Mouse (Mus musculus) large intestine, adult 2 months (tissue): ENCODE measurements around the gene Flywch1. TPM values are rescaled to one million over a fixed set of nuclear protein-coding genes. Genes with fewer than 3 reads are reported as not detected.

Experiments used
- DNase-seq: peaks from one replicate; pipeline ENCODE4 v3.0.0-alpha.2; 2012; ENCODE audit warnings: low read depth, low spot score
- WGBS: fragments of 180-500 bp; shearing (Covaris S2); methylation state at CpG from one replicate; pipeline ENCODE4 v1.1.7; 2018; 5-methylcytosine and 5-hydroxymethylcytosine counted together
- polyA plus RNA-seq: library from polyadenylated mRNA; depleted of rRNA; stranded (reverse); fragments of >200 nt; gene quantifications from 2 replicates; pipeline ENCODE4 v1.2.3, GENCODE M21; 2012

Gene Flywch1
- polyA plus RNA-seq, 1 experiment: 27.3 TPM

DNA sequence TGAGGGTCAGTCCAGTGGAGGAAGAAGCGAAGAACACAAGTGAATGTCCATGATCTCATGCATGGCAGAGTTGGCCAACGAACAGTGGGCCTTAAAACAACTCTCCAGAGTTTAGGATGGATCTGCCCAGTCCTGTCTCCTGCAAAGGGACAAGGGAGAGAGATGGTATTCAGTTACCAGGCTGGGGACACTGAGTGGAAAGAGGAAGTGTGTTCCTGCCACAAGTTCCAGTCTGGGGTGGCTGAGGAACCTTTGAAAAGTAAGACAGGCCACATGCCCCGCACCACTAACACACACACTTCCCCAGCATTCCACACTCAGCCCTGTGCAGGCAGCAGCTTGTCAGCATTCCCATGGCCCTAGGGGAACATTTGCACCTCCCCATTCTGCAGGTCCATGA lies 24.6 kb downstream of the Flywch1 start:
- WGBS: 96% methylated on average over 3 of the region's 3 CpGs
- DNase-seq: no peak

DNA sequence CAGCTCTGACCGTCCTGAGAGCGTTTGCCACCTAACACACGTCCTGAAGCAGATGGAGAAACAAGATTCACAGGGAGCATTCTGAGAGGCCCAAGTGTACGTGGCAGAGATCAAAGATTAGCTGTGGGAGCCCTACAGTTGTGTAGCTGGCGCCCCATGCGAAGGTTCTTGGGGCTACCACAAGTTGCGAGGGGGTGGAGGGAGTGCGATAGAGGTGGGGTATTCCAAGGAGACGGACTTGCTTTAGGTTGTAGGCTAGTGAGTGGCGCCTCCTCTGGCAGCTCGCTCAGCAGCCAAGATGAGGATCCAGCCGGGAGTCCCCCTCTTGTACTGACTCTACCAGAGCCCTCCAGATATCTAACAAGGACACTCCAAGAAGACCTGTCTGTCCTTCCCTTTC lies 25.1 kb downstream of the Flywch1 start:
- WGBS: 63% methylated on average over 12 of the region's 12 CpGs
- no peak for DNase-seq

DNA sequence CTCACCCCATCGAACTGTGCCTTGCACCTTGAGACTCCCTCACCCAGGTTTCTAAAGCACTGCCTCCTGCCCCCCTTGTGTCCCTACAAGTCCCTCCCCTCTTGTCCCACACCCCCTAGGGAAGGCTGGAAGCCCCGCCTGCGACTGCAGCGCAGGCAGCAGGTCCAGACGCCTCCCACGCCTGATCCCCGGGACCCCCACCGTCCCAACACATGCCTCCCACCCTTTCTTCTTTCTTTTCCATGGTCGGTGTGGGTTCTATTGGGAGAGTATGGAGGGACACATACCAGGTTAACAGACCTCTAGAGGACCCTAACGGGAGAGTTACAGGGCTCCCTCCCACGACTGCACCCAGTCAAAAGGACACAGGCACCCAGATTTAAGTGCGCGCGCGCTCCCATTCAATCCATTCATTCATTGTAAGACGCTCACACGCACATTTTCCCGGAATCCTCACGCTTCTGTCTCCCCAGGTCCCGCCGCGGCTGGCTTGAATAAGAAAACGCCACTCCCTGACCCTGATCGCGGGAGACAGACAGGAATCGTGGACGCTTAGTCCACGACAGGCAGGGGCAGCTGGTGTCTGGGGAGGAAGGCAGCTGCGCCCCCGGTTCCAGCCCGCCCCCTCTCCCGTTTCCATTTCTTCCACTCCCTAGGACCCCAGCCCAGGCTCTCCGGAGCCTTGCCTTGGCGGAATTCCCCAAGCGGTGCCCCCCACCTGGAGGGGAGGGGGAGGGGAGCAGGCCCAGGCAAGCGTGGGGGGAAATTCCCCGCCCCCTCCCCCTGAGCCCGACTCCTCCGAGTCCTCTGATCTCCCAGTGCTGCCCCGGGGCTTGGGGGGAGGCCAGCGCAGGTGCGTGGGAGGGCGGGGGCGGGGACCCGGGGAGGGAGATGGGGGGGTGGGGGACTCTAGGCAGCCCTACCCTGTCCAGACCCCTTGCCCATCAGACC lies 25.8 kb downstream of the Flywch1 start, which contains the start of gene Kremen2:
Gene Kremen2, minus strand, starts transcription at position 533 of the 951 bp plus-strand sequence.
- 8% methylated on average over 45 of the region's 45 CpGs for WGBS
- DNase-seq: no peak

DNA sequence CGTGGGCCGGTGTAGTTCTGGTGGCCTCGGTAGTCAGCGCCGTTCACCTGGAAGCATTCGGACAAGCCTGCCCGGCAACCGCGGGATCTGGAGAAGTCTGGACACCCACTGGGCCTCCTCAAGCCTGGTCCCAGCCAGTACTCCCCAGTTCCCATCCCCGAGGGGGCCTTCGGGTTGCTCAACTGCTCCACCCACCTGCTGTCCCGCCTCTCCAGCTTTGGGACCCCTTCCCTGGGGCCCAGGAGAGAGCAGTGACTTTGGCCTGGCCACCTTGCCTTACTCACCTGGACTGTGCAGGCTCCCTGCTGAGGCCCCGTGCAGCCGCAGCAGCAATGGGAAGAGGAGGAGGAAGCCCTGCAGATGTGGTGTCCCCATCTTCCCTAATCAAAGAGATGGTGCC lies 26.8 kb downstream of the Flywch1 start:
- 54% methylated on average over 14 of the region's 14 CpGs for WGBS
- no peak for DNase-seq

DNA sequence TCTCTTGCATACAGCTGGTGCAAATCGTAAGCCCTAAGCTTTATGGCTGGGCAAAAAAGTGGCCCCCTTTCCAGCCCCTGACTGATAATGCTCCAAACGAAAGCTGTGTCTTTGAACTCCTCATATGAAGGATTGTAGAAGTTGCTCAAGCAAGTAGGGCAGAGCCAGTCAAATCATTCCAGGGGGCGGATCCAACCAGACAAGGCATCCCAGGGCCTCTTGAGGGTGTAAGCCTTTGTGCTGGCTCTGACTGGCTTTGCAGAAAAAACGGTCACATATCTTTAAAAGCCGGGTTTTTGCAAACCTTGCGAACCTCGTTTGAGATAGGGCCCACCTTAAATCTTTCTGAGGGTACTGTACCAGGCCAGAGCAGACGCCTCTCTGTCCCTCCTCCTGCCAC lies 27.3 kb downstream of the Flywch1 start:
- no peak for DNase-seq
- WGBS: 78% methylated on average over 8 of the region's 8 CpGs

DNA sequence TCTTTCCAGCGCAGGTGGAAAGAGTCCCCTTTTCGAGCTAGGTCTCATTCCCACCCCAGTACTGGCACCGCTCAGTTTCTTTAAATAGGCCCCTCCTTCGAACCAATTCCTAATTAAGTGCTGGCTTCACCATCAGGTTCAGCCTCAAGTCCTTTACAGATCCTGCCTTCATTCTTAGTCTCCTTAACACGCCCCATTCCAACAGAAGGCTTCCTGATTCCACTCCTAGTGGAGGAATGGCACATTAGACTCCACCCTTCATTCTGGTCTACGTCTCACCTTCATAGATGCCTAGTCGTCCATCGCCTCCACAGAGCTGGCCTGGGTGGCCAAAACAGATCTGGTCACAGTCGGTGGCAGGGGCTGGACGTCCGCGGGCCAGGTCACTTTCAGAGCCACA lies 28.5 kb downstream of the Flywch1 start:
- no peak for DNase-seq
- WGBS: 65% methylated on average over 12 of the region's 12 CpGs

DNA sequence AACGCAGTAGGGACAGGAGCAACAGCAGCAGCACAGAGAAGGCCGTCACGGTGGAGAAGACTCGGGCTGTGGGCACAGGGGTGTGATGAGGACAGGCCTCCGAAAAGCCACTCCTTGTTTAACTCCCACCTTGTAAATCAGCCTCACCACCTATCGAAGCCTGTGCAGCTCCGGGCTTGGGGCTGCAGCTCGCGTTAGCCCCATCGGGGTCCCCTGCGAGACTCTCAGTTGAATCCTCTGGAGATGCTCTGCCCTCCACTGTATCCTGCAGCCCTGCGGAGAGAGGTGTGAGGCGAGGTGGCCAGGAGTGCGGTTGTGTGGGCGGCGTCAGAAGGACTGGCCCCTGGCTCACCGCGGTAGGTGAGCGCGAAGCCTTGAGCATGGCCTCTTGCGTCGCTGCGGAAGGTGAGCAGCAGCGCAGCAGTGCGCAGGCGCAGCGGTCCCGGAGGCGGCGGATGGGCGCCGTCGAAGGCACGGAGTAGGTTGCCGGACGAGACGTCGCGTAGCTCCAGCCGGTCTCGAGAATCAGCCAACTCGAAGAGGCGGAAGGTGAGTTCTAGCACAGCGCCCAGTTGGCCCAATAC lies 29.1 kb downstream of the Flywch1 start:
- WGBS: 8% methylated on average over 44 of the region's 44 CpGs
- no peak for DNase-seq

DNA sequence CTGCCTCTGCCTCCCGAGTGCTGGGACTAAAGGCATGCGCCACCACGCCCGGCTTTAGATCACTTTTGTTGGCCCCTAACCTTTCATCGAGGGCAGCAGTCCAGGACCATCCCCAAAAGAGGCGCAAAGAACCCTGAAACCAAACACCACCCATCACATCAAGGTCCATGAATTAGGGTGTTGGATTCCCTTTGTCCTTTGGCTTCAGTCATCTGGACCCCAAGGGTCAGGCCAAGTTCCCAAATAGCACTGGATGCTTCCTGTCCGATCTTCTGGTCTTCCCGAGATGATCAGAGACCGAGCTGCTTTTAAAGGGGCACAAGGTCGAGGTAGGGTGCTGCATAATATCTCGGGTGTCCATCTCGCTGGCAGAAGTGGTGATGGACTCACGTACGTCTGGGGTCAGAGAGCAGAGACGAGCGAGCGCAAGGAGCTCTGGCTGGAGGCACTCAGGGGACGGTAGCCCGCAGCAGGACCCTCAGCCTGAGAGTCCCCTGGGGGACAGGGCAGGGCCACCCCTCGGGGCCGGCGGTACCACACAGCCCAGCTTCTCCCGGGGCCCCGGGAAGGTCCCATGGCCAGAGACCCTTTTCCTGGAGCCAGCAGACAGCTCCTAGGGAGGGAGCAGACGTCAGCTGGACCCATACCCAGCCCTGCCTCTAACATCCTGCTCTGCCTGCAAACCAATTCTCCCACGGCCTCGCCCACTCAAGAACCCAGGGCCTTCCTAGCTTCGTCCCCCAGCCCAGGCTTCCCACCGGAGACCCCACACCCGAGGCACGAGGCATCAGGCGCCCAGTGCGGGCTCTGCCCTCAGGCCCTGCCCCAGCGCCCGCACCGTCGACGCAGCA lies 29.8 kb downstream of the Flywch1 start:
- WGBS: 57% methylated on average over 38 of the region's 38 CpGs
- DNase-seq: no peak

DNA sequence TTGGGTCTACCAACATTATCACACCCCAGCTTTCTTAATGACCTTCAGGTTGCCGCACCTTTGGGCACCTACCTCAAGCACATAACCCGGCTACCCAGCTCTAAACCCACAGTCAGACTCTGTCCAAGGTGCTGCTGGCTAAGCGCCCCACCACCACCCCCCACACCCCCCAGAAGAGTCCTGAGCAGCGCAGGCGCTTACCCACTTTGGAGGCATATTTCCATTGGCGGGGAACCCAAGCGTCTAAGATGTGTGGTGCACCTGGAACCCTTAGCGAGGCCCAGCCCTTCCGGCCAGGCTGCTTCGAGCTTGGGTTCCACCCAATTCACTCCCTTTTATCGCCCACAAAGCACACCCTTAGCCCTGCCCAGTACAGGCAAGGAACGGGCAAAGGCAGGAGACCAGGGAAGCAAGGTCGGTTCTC lies 30.8 kb downstream of the Flywch1 start, which contains the start of gene Paqr4:
Gene Paqr4, minus strand, starts transcription at position 270 of the 424 bp plus-strand sequence.
- DNase-seq: peak; percentile 80
- WGBS: 2% methylated on average over 13 of the region's 13 CpGs

DNA sequence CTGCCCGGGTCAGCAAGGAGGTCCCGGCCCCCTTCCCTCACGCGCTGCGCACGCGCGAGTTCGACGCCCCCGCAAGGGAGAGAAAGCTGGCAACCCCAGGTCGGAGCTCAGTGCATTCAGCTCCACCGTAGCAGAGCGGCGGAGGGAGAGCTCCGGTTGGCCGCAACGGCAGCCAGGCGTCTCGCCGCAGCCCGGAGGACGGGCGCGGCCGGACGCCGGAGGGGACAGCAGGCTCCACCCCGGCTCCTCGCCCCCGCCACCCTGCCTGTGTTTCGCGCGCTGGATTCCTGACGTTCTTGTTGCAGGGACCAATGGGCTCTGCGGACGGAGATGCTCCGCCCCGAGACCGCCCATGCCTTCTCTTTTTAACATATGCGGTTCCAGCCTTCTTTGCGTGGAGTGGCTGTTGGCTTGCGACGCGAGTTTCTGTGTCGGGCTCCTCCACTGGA lies 31.2 kb downstream of the Flywch1 start:
- under 1% methylated on average over 46 of the region's 46 CpGs for WGBS
- no peak for DNase-seq

DNA sequence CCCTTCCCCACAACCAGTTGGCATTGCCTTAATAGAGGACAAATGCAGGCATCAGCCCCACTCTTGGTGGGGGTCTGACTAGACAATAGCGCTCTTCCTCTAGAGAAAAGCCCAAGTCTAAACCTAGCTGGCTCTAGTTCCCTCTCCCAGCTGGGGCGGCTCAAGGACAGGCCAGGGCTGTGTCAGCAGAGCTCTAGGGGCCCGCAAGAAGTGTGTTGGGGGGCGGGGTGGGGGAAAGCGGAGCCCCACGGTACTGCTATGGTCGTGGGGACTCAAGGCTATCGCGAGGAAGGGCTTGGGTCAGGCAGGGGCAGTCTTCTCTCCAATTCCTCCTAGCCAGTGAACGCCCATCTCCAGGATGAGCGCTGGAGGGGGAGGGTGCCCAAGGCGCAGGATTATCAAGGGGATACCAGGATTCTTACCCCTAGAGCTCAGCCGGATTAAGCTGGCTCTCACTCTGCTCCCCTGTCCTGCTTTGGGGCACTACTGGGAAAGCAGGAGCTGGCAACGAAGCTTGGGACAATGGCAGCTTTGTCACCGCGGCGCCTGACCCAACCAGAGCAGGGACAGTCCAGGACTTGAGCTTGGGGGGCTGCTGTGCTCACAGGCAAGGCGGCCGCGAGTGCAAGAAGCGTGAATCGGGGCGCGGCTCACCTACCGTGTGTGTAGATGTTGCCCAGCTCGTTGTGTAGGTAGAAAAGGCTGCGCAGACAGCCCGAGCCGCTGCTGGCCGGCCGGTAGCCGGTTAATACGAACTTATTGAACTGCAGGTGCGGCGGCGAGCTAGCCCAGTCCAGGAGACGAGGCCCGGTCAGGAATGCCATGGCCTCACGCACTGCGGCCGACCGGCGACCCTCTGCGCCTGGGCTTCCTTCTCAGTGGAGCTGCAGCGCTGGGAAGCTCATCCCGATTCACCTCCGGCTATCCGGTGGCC lies 31.9 kb downstream of the Flywch1 start:
- 2% methylated on average over 48 of the region's 48 CpGs for WGBS

DNA sequence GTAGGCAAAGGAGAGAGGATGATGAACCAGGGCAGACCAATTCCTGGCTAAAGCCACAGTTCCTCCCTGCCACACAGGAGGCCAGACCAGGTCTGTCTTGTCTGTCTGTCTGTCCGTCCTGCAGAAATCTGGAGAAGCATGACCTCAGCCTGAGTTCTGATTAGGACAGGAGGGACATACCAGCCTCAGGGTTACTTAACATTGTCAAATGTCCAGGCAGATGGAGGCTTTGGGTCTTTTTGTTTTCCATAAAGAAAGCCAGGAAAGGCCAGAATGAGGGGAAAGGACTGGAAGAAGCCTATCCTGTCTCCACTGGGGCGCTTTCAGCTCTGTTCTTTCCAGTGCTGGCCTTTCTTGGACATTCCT lies 32.6 kb downstream of the Flywch1 start:
- no peak for DNase-seq
- WGBS: 50% methylated on average over 2 of the region's 2 CpGs

More for the DNA sequence above, 31.9 kb downstream of the Flywch1 start:
- no peak for DNase-seq

DNA sequence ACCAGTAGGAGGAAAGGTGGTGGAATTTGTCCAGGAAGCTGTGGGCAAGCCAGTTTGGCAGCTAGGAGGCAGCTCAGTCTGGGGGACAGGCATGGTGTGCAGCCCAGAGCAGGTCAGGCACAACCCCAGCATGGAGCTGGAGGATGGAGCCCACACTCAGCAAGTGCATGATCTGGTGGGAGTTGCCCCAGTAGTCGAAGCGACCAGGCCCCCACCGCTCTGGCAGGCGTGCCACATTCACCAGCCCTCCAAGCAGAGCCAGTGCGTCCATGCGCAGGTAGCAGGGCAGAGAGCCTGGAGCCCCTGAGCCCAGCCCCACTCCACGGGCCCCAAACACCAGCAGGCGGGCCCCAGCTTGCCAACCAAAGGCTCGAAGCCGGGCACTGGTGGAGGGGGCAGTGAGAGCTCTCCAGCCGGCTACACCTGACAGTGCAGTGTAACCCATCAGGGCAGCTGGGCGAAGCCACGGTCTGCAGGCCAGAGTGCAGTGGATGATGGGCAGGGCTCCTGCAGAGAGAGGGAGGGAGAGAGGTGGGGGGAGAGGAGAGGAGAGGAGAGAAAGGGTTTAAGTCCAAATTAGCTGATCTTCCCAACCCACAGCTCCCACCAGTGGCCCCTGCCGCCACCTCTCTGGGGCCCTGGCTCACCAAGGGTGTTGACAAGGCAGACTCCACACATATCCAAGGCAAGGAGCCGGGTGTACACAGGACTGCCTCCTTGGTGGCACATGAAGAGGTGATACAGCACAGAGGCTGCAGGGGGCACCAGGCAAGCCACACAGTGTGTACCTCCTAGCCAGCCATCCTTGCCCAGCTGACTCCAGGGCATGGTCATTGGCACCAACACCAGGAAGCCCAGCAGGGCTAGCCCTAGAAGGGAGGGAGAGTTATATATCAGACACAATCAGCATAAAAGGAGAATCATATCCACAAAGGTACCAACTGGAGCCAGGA lies 33.6 kb downstream of the Flywch1 start:
- 77% methylated on average over 15 of the region's 15 CpGs for WGBS
- no peak for DNase-seq

DNA sequence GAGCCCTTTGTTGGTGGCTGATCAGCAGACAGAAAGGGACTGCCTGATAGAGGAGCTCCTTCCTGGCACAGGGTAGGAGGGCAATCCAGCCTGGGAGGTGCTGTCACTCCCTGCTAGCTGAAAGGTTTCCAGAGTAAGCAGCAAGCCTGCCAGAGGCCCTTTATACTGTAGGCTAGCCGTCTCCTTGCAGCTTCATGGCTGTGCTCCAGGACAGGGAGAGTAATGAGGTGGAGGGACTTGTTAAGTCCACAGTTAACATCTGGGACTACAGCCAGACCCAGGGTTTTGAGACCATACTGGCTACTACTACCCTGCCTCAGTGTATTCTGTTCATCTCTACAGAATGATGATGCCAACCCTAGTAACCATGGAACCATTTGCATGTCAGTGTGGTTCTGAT lies 37.1 kb downstream of the Flywch1 start:
- DNase-seq: no peak
- 16% methylated on average over 1 of the region's 1 CpGs for WGBS

DNA sequence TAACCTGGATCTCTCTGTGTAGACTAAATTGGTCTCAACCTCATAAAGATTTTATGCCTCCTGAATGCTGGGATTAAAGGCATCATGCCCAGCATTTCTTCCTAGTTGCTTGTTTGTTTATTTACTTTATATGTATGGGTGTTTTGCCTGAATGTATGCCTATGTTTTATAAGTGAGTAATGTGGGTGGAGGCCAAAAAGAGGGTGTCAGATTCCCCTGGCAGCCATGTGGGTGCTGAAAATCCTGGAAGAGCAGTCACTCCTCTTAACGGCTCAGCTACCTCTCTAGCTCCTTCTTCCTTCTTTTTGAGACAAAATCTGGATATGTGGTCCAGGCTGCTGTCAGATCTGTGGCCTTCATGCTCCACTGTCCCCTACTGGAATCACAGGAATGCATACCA lies 41.0 kb downstream of the Flywch1 start:
- DNase-seq: no peak
- WGBS: 9% methylated on average over 1 of the region's 1 CpGs

DNA sequence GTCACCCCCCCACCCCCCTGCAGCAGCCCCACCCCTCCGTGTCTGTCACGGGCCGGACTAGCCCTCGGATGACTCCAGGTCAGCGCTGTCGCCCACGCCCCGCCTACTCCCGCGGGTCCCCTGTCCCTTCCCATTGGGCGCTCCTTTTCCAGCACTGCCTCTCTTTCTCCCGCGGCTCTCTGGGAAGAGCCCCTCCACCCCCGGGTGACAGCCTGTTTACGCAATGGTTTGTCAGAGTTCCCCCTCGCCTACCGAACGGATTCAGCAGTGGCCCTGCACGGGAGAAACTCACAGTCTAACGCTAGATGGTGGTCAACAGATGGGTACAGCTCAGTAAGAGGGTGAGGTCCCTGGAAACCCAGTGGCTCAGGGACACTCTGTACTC lies 44.7 kb downstream of the Flywch1 start:
- DNase-seq: no peak
- WGBS: under 1% methylated on average over 20 of the region's 20 CpGs

DNA sequence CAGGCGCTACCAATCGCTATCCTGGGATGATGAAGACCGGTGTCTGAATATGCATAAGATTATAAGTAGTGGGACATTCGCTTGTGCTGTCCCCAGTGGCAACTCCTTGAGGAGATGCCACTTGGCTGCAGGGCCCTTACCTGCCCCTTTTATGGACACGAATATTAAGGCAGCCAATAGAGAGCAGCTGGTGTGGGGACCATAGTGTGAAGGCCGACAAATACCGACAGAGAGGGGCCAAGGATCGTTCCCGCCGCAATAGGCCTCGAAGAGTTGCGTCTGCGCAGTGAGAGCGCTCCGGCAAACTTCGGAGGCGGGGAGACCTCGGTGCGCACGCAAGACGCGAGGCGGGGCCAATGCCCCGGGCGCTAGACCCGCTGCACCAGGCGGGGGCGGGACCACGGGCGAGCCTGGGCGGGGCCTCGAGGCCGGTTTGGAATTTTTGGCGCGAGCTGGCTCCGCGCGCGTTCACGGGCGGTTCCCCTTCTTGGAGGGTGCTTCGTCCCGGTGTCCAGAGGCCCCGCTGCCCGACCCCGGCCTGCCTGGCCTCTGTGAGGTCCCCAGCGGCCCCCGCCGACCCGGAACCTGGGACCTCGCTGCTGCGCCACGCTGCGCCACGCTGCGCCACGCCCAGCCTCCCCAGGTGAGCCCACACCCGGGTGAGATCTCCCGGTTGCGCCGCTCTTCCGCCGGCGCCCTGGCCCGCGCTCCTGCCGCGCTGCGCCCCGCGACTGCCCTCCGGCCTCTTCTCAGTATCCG lies 45.2 kb downstream of the Flywch1 start, which contains the start of gene Pkmyt1:
Gene Pkmyt1, plus strand, starts transcription at position 338 of the 759 bp plus-strand sequence.
- WGBS: under 1% methylated on average over 66 of the region's 73 CpGs
- no peak for DNase-seq
